Mouse (Mus musculus): ENCODE results near the gene Ranbp10. TPM values are rescaled to one million over a fixed set of nuclear protein-coding genes. Genes with fewer than 3 reads are reported as not detected.

The Ranbp10 gene
- polyA plus RNA-seq (2015; fragmentation: Nextera tagmentation; extraction: Ambion mirVana) = 9.3 and 9.6 TPM in 2 replicates

GRCm38 (mm10) chr8:105826861-105827848 is at the start of gene Ranbp10, which contains the start of gene Tsnaxip1:
Ranbp10 (minus strand) TSS chr8:105827350.
Tsnaxip1 (plus strand) TSS chr8:105827731.

GRCm38 (mm10) chr8:105860143-105860981 is 33.2 kb upstream of the Ranbp10 start, which contains the start of gene Nutf2:
Nutf2 (plus strand) TSS chr8:105860580.

GRCm38 (mm10) chr8:105854715-105855216 is 27.6 kb upstream of the Ranbp10 start, which contains the start of gene Thap11:
Thap11 (plus strand) TSS chr8:105855132.

GRCm38 (mm10) chr8:105853178-105853577 is 26.0 kb upstream of the Ranbp10 start, which contains the start of gene Cenpt:
Cenpt (minus strand) TSS chr8:105853278.

GRCm38 (mm10) chr8:105758277-105759108 is 68.7 kb downstream of the Ranbp10 start, which contains the start of gene Gfod2:
Gfod2 (minus strand) TSS chr8:105758664.

Other genes with a start within 250 kb of the Ranbp10 start
- 15.6 and 18.2 TPM in 2 replicates for gene Ripor1, start 222.1 kb downstream of the Ranbp10 start, polyA plus RNA-seq (2015; fragmentation: Nextera tagmentation; extraction: Ambion mirVana)
- 40.0 and 44.9 TPM in 2 replicates for gene Ctcf, start 190.8 kb downstream of the Ranbp10 start, polyA plus RNA-seq (2015; fragmentation: Nextera tagmentation; extraction: Ambion mirVana)
- gene Agrp, start 190.0 kb downstream of the Ranbp10 start, polyA plus RNA-seq (2015; fragmentation: Nextera tagmentation; extraction: Ambion mirVana) = 0.27 and 0.62 TPM in 2 replicates
- gene Carmil2, start 141.1 kb downstream of the Ranbp10 start, polyA plus RNA-seq (2015; fragmentation: Nextera tagmentation; extraction: Ambion mirVana) = 0.04 and 0.10 TPM in 2 replicates
- 24.6 and 25.1 TPM in 2 replicates for gene Acd, start 126.2 kb downstream of the Ranbp10 start, polyA plus RNA-seq (2015; fragmentation: Nextera tagmentation; extraction: Ambion mirVana)
- gene Pard6a, start 126.2 kb downstream of the Ranbp10 start, polyA plus RNA-seq (2015; fragmentation: Nextera tagmentation; extraction: Ambion mirVana) = 11.9 and 12.2 TPM in 2 replicates
- gene 4933405L10Rik, start 119.7 kb downstream of the Ranbp10 start, polyA plus RNA-seq (2015; fragmentation: Nextera tagmentation; extraction: Ambion mirVana) = not detected in 2 replicates
- 3.2 and 3.8 TPM in 2 replicates for gene Enkd1, start 119.1 kb downstream of the Ranbp10 start, polyA plus RNA-seq (2015; fragmentation: Nextera tagmentation; extraction: Ambion mirVana)
- 5.0 and 7.8 TPM in 2 replicates for gene Gfod2, start 68.7 kb downstream of the Ranbp10 start, polyA plus RNA-seq (2015; fragmentation: Nextera tagmentation; extraction: Ambion mirVana)
- gene Tsnaxip1, start 381 bp upstream of the Ranbp10 start, polyA plus RNA-seq (2015; fragmentation: Nextera tagmentation; extraction: Ambion mirVana) = 0.17 and 0.28 TPM in 2 replicates
- gene Cenpt, start 25.9 kb upstream of the Ranbp10 start, polyA plus RNA-seq (2015; fragmentation: Nextera tagmentation; extraction: Ambion mirVana) = 9.9 and 12.2 TPM in 2 replicates
- 52.0 and 52.7 TPM in 2 replicates for gene Thap11, start 27.8 kb upstream of the Ranbp10 start, polyA plus RNA-seq (2015; fragmentation: Nextera tagmentation; extraction: Ambion mirVana)
- 158 and 164 TPM in 2 replicates for gene Nutf2, start 33.2 kb upstream of the Ranbp10 start, polyA plus RNA-seq (2015; fragmentation: Nextera tagmentation; extraction: Ambion mirVana)
- gene Edc4, start 53.5 kb upstream of the Ranbp10 start, polyA plus RNA-seq (2015; fragmentation: Nextera tagmentation; extraction: Ambion mirVana) = 20.2 and 22.6 TPM in 2 replicates
- 1.2 and 1.7 TPM in 2 replicates for gene Nrn1l, start 66.2 kb upstream of the Ranbp10 start, polyA plus RNA-seq (2015; fragmentation: Nextera tagmentation; extraction: Ambion mirVana)
- 16.8 and 17.0 TPM in 2 replicates for gene Pskh1, start 73.1 kb upstream of the Ranbp10 start, polyA plus RNA-seq (2015; fragmentation: Nextera tagmentation; extraction: Ambion mirVana)
- 0.32 TPM in 1 of 2 replicates, not detected in the other for gene Ctrl, start 106.5 kb upstream of the Ranbp10 start, polyA plus RNA-seq (2015; fragmentation: Nextera tagmentation; extraction: Ambion mirVana)
- 36.6 and 38.1 TPM in 2 replicates for gene Psmb10, start 111.1 kb upstream of the Ranbp10 start, polyA plus RNA-seq (2015; fragmentation: Nextera tagmentation; extraction: Ambion mirVana)
- 0.49 and 0.66 TPM in 2 replicates for gene Lcat, start 116.0 kb upstream of the Ranbp10 start, polyA plus RNA-seq (2015; fragmentation: Nextera tagmentation; extraction: Ambion mirVana)
- 15.2 and 16.0 TPM in 2 replicates for gene Slc12a4, start 138.7 kb upstream of the Ranbp10 start, polyA plus RNA-seq (2015; fragmentation: Nextera tagmentation; extraction: Ambion mirVana)
- gene Dpep3, start 152.1 kb upstream of the Ranbp10 start, polyA plus RNA-seq (2015; fragmentation: Nextera tagmentation; extraction: Ambion mirVana) = not detected in 2 replicates
- 15.0 and 15.5 TPM in 2 replicates for gene Dus2, start 164.0 kb upstream of the Ranbp10 start, polyA plus RNA-seq (2015; fragmentation: Nextera tagmentation; extraction: Ambion mirVana)
- gene Dpep2nb, start 178.6 kb upstream of the Ranbp10 start, polyA plus RNA-seq (2015; fragmentation: Nextera tagmentation; extraction: Ambion mirVana) = not detected in 2 replicates
- gene Ddx28, start 184.5 kb upstream of the Ranbp10 start, polyA plus RNA-seq (2015; fragmentation: Nextera tagmentation; extraction: Ambion mirVana) = 11.5 and 14.0 TPM in 2 replicates
- gene Nfatc3, start 231.5 kb upstream of the Ranbp10 start, polyA plus RNA-seq (2015; fragmentation: Nextera tagmentation; extraction: Ambion mirVana) = 2.9 and 3.2 TPM in 2 replicates

Measured in skeletal muscle tissue, postnatal 0 days (tissue).